Mouse (Mus musculus) liver, adult (tissue): ENCODE results near the gene Gm20878.
"Not testable (repeated sequence)": the region's sequence is repeated elsewhere in the genome, so short reads cannot be mapped to it uniquely, and the experiment has no call there.

Source experiments
- GATA4 ChIP-seq: IDR thresholded peaks from 2 replicates; pipeline ENCODE4 v1.6.1; 2014; ENCODE audit warnings: mild to moderate bottlenecking, low read length; ENCODE audit not compliant: insufficient replicate concordance

The Gm20878 gene

GRCm38 (mm10) chr4:41941272-41941671 is at the start of gene Gm20878:
TSS of gene Gm20878 (plus strand) at chr4:41941572.
- TF ChIP-seq GATA4 = not testable (repeated sequence)

GRCm38 (mm10) chr4:41903310-41903709 is 38.1 kb upstream of the Gm20878 start, which contains the start of gene Gm21541:
TSS of gene Gm21541 (plus strand) at chr4:41903610.
- TF ChIP-seq GATA4 = not testable (repeated sequence)

DNA sequence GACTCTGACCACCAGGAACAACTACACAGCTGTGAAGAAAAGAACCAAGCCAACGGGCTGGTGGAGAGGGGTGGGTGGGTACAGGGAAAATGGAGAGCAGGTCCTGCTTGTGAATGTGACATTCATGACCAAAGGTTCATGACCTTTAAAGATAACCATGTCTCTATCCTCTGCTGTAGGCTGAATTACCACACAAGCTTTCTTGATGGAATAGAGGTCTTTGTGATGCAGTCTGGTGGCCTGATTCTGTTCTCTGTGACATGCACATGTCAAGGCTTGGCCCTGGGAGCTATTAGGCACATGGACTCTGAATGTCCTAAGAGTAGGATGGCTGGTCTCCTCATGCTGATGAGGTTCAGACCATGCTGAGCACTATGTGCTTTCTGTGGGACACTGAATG is 24.4 kb downstream of the Gm20878 start, which contains the start of gene Fam205a4:
Fam205a4 (plus strand) TSS at position 301 of the 400 bp plus-strand sequence.
- TF ChIP-seq GATA4 = not testable (repeated sequence)
